Mouse (Mus musculus) mouse embryonic stem cell (cell line): ENCODE data around the gene Atxn10.

ENCODE experiments used
- in situ Hi-C, 2 experiments: fragments of 300-500 bp; cut with MboI; formaldehyde crosslinking; loops; 1 replicate in 1 of 2; 3 replicates in 1 of 2; pipeline ENCODE4 v1.14.3; 2019 to 2020; ENCODE audit warnings: low sequenced_read_pairs in 2 of 2, low pct_unique_long_range_greater_than_20kb in 1 of 2, mixed read lengths in 1 of 2; ENCODE audit not compliant: unreplicated experiment in 1 of 2

The Atxn10 gene

DNA sequence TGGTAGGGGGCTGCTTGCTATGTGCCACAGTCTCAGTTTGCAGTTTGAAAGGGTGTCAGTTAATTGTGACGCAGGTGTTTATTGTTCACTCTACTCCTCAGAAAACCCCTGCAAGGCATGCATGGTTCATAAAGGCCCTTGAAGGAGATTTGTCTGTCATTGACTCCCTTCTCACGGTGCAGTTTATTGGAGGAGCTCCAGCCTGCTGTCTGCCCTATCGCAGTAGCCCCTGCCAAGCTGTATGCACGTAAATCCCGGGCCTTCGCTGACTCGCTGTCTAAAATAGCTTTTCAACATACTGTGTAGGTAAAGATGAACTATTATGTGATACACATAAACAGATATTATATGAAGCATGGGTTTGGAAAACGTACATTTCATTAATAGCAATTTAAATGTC lies 121.8 kb downstream of the Atxn10 start:
- in situ Hi-C loops, result no loop called here

DNA sequence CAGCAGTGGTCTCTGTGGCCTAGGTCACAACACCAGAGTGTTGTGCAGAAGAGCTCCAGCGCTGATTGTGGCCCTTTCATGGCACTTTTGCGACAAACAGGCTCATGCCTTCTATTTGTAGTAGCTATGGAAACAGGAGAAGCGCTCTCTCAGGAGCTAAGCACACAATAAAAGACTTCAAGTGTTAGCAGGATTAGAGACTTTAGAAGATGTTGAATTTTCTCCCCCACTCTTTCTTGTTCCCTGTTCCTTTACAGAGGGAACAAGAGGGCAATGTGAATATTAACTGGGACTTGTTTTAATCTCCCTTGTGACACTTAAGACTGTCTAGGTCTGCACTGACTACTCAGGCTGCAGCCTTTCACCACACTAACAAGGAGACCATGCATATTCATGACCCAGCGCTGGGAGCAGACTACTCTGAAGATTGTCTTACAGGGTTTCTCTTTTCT lies 122.6 kb downstream of the Atxn10 start:
- in situ Hi-C loops, result no loop called here

DNA sequence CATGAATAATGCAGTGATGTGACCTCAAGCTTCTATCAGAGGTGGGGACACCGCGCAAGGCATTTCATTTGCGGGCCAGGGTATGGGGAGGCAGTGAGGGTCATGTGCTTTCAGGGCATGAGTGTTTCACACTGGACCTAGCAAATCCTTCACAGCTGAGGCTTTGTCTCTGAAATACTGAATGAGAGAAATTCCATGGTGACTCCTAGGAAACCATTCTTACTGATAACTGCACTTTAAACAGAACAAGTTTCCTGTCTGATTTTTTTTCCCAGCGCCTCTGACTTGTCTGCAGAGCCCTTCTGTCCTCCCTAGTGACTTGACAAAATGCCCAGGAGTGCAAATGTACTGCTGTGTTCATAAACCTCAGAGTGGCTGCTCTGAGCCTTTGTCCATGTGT lies 125.5 kb downstream of the Atxn10 start:
- in situ Hi-C loops, result no loop called here

DNA sequence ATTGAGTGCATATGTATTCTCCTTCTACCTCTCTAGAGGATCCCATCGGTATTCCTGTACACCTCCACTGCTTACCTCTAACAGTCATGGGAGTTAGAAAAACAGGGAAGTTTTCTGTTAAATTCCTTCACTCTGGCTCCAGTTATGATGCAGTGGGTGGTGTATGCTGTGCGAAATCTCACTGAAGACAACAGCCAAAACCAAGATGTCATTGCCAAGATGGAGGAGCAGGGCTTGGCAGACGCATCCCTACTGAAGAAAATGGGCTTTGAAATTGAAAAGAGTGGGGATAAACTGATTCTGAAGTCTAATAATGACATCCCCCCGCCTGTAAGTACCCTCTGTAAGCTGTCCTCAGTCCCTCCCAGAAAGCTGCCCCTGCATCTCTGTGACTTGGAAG lies 126.1 kb downstream of the Atxn10 start:
- in situ Hi-C loops, result no loop called here

DNA sequence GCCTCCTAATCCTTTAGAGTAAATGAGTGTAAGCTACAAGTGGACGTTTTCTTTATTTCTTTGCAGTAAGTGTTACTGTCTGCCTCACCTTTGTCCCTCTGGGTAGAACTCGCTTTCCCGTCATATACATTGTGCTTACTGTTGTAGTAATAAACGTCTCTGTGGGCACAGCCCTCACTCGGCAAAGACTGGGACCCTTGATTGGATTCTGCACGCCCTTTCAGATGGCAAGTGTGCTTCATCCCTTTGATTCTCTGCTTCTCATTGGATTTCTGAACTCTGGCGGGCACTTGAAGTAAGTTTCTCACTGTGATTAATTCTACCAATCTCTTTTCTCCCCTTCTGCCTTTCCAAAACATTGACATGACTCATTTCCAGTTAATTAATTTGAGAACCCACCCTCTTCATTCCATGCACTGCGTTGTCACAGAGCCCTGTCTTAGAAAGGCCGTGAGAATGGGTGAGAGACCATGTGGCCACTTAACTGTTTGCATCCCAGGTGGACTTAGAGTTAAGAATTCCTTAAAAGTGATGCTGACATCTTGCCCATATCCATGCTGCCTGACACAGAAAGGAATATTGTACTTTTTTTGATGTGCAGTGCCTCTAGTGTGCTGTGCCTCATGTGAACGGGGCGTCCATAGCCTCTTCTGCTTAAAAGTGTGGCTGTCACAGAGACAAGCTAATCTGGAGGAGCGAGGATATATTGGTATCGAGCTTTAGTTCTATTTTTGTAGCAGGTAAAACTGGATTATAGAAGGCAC lies 127.2 kb downstream of the Atxn10 start:
- in situ Hi-C loops, result no loop called here

DNA sequence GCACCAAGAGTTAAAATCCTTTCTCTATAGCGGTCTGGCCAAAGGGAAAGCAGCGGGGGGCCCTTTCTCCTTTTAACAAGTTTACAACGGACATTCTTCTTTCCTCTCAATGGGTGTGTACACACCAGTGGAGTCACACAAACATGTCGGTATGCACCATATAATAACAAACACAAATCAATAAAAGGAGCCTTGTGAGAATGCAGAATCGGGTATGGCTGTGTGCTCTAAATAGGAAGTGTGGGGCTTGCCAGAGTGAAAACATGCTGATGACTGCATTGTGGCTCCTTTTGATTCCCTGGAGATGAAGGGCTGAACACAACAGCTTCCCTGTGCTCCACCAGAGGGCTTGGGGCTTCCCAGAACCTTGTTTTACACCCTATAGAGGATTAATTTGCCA lies 128.1 kb downstream of the Atxn10 start:
- in situ Hi-C loops, result no loop called here

DNA sequence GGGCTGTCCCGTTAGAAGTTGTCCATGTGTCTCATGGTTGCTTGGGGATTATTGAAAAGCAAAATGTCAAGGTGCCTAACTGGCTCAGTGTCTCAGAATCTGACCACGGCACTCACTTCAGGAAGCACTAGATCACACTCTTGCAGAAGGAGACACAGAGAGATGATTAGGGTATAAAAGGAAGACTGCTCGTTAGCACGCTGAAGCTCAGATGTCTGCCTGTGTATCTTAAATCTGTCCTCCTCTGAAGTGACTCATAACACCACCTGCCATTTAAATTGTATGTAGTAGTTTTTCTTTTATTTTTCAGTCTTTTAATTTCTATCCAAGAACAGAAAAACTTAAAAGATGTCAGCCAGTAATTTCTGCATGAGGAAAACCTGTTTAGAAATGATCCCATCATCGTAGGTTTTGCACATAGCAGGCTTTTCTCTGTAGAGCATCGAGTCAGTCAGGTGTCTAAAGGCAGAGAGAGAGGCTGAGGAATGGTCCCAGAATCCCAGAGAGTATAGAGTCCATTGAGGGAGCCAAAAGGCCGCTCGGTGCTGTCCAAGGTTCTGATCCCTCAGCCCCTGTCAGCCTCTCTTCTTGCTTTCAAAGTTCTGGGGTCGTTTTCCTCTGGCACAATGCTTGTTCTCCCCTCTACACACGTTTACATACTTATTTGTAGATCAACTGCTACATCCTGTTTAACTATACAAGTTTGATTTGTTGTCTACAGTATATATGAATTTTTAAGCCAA lies 128.9 kb downstream of the Atxn10 start:
- in situ Hi-C loops, result no loop called here

DNA sequence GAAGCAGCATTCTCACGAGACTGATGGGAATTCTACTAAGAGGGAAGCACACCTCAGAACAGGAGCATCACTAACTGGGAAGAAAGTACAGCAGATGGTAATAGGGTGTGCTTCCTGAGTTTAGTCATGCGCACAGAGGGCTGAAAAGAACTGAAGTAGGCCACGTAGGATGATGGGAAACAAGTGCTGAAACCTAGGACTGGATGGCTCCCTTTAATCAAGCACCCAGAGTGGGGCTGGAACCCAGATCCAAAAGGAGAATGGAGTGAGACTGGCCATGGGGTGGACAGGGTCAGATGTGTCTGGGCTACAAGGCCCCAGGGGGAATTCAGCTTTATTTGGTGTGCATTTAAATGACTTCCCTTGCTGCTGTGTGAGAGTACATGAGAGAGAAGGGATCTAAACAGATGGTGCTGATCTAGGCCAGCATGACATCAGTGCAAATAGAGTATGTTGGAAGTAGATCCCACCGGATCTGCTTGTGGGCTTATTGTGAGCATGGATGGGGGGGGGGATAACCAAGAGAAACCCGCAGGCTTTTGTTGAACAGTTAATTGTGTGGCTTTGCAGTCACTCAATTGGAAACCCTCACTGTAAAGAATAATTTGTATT lies 130.5 kb downstream of the Atxn10 start:
- in situ Hi-C loops, result no loop called here

DNA sequence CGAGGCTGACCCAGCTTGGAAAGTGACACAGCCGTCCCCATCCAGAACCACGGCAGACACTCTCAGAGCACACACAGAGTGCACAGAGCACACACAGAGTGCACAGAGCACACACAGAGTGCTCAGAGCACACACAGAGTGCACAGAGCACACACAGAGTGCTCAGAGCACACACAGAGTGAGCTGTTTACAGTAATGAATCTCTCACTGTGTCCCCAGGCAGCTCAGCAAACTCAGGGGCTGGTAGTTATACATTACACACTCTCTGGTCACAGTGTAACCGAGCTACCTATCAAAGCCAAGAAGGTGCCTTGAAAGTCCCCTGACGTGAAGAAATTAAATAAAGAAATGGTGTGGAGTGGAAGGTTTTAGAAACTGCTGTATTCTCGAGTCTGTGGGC lies 133.4 kb downstream of the Atxn10 start:
- in situ Hi-C loops, result no loop called here

DNA sequence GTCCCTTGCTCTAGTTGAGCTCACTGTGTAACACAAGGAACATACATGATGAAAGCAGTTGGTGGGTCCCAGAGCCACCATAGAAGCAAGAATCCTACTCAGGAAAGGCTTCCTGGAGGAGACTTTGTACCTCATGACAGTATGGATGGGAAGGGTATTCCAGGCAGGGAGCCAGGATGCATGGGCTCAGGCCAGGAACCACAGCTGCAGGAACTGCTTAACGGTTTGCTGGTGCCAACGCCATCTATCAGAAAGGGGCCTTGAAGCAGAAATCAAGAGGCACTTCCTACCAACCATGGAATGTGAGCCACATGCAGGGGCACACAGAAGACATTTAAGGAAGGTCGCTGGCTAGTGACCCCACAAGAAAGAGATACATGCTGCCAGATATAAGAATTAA lies 138.7 kb downstream of the Atxn10 start:
- in situ Hi-C loops, result no loop called here

DNA sequence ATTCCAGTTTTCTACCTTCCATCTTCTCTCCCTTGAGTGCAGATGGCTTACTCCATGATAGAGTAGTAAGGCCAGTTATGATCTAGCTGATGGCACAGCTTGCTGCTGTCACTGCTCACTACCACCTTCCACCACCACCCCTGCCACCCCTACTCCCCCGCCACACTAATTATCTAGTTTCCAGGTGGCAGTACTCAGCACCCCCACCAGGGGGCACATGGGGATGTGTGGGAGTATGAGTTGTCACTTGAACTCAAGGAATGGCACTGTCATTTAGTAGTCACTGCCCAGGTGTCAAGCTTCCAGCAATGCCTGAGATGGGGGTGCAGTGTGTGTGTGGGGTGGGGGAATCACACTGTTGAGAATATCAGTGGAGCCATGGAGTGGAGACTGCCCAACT lies 141.5 kb downstream of the Atxn10 start:
- in situ Hi-C loops, result no loop called here

DNA sequence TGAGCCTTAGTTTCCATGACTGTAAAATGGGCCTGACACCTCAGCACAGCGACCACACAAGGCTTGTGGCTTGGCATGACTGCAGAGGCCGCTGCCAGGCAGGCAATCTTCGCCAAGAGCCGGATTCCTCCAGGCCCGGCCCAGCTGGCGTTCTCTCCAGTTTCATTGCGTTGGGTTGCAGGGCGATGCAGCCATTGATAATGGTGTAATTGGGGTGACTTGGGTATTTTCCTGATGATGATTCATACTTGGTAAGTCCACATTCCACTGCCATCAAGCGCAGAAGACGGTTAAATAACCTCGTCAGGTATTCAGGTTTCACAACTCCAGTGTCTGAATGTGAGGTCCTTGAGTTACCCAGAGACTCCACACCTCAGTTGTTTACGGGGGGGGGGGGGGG lies 143.3 kb downstream of the Atxn10 start:
- in situ Hi-C loops, result no loop called here

DNA sequence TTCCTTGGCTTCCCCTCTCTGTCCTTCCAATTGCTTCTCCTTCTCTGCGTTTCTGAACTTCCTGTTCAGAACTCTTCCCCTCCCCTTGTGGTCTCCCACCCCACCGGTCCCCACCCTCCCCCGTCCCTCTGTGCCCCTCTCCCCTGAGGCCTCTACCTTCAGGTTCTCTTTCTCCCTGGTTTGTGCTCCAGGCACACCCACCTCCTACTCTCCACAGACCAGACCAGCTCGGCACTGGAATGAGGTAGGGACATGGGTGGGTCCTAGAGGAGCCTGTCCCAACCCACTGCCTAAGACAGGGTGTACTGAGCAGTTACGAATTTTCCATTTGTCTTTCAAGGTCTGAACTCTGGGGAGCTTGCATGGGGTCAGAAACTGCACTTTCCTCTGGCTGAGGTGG lies 143.9 kb downstream of the Atxn10 start:
- in situ Hi-C loops, result no loop called here

DNA sequence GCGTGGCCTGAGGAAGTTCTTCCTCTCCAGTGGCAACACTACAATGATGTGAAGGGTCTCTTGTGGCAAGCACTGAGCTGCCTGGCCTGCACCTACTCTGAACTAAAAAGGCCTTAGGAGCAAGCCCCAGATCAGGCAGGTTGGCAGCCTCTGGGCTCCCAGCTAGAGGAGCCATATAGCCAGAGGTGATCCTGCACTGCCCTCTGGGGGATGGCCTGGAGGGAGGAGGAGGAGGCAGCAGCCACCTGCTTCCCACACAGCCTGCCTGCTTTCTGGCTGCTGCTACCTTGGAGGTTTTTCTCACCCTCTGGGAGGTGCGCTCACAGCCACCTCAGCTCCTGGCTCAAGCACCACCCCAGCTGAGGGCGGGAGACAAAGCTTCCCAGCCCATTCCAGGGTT lies 144.6 kb downstream of the Atxn10 start:
- in situ Hi-C loops, result no loop called here

DNA sequence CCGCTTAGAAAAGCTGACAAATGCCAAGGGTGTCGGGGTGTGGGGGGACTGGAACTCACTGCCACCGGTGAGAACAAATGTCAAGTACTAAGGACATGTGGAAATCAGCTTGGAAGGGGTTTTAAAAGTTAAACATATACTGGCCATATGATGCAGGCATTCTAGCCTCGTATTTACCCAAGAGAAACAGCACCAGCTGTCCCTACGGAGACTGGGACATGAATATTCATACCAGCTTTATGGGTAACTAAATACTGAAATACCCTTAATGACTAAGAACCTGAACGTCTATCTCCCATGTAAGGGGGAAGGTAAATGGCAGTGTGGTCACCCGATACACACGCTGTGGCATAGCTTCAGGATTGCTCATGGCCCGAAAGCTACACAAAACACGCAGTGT lies 152.9 kb downstream of the Atxn10 start:
- in situ Hi-C loops, result no loop called here

DNA sequence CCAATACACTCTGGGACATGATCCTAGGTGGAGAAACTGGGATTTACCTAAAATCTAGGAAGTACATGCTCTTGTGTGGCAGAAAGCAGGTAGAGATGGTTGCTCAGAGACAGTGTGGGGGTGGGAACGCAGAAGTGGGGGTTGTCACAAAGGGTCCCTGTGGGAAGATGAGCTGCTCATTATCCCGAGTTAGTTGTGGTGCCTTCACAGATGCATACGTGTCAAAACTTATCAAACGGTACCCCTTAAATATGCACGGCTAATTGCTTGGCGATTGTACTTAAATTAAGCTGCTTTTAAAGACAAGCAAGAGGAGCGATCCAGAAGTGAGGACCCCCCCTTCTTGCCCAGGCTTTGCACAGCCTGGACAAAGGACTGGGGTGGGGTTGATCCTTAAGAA lies 153.7 kb downstream of the Atxn10 start:
- in situ Hi-C loops, result loop anchor here in 1 of 2 experiments (5.0 kb wide), 1 partner anchor 93 kb away; the partner anchor contains the start of gene Wnt7b

DNA sequence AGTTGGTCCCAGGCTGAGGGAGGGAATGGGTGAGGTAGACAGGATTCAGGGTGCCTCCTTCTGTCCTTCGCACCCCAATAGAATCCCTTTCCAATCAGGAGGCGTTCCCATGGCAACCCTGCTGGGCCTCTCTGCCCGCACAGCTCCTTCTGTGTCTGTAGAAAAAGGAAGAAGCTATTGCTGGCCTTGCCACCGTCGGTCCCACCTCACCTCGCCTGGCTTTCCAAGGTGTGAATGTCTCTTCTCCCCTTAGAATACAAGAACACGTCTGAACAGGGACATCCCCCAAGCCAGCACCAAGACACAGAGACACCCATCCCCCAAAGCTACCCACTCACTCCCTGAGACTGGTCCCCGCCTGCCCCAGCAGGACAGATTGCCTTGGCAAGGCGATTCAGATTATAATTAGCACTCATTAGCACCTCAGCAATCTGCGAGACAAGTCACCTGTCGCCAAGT lies 158.1 kb downstream of the Atxn10 start:
- in situ Hi-C loops, result loop anchor here in 1 of 2 experiments (5.0 kb wide), 1 partner anchor 88 kb away; the partner anchor contains the start of gene Wnt7b

DNA sequence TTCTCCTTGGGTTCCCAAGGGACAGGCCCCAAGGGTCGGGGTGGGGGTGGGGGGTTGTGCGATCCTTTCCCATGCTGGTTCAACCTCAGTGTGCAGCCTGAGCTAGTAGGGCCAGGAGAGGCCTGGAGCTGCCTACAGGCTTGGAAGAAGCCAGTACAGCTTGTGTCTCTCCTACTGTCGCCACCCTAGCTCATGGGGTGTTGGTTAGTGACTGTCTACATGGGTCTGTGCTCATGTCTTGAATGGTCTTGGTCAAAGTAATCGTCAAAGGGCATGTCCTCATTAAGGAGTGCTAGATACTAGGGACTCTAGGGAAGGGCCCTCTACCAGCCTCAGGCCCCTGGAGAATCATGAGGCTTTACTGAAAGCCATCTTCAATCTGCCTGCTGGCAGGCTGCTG lies 161.5 kb downstream of the Atxn10 start:
- in situ Hi-C loops, result no loop called here

DNA sequence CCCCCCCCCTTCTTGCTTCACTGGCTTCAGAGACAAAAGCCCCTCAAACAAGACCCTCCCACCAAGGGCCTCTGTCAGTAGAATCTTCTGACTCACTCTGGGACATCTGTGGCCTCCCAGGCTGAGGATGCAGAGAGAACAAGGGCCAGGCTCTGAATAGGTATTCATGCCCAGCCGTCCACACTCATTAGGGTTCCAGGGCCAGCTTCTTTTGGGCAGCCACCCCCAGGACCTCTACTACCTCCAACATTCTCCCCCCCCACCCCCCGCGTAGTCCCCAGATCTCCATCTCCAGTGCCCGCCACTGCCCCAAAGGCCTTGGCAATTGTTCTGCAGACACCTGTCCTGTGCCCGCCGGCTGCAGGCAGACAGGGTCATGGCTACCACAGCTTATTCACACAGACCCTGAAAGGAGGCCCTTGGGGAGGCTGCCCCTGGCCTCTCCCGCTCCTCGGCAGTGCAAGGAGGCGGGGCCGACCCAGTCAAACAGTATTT lies 162.0 kb downstream of the Atxn10 start:
- in situ Hi-C loops, result no loop called here
